Mouse (Mus musculus): Measurements from ENCODE around the gene Cacna2d4.

Cacna2d4 gene

DNA sequence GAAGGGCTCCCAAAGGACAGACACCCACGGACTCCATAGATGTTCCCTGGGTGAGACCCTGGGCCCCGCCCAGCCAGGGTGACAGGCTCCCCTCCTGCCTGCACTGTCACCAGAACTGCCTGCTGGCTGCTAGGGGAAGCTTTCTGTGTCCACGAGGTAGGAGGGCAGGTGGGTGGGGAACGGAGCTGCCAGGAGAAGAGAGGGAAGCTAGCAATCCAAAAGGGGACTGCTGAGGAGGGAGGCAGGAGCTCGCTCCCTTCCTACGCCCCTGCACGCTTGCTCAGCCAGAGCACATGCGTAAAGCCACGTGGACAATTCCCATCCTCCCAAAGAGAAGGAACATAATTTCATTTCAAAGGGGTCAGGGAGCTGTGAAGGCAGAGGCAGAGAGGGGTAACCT lies 73.8 kb downstream of the Cacna2d4 start:
- DNase-seq (ENCODE audit: low read depth, low spot score): no peak

DNA sequence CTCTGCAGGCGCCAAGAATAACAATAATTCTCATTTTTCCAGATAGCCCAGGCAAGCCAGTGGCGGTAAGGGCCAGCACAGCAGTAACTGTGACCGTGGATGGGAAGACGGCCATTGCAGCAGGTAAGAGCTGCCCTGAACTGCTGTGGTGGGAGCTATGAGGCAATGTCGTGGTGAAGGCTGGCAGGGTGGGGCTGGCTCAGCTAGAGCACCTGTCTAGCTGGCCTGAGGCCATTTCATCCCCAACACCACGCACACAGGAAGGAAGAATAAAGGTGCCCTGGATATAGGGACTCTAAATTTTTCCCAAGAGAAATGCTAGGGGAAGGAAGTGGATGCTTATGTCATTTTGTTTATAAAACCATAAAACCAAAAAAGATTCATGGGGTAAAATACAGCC lies 76.1 kb downstream of the Cacna2d4 start:
- DNase-seq (ENCODE audit: low read depth, low spot score): no peak

DNA sequence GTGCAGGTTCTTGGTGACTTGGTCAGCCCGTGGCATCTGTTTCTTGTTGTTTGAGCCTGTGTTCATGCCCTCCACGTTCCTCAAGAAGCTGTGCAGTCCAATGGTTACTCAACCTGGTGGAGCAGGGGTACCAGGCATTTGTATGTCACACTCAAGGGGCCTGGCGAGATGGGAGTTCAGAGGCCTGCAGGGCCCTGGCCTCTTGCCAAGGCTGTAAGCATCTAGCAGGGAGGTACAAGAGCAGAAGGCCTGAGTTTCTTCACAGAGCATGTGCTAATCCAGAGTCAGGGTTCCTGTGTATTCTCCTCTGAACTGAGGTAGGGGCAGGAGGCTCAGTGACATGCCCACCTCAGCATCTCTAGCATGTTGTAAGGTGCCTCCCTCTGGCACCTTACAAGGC lies 76.8 kb downstream of the Cacna2d4 start:
- no peak for DNase-seq (ENCODE audit: low read depth, low spot score)

DNA sequence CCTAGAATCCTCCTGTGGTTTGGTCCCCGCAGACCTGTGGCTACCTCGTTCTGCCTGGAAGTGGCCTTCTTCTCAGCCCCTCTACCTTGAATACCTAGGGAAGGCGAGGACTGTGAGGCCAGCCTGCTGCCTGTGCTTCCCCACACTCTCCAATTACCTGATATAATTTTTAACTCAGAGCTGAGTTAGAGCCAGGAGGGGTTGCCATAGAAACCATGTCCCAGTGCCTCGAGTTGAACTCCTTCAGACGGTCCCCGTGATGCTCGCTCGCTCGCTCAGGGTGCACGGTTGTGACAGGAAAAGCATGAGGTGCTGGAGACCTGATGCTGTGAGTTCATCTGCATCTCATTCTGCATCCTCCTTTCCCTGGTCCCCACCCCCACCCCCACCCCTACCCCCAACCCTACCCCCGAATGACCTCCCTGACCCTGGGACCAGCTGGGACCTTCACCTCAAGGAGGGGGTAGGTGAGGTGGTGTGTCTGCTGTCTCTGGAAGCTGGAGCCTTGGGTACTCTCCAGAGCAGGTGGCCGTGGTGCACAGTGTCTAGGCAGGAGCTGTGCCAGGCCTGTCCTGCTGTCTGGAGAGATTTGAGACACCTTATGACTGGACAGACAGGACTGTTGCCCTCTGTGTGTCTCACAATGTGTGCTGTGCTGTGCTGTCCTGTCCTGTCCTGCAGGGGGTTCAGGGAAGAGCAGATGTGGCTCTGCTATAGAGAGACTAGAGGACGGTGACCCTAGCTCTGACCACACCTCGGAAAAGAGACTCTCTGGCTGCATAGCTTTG lies 77.5 kb downstream of the Cacna2d4 start:
- DNase-seq (ENCODE audit: low read depth, low spot score): no peak

DNA sequence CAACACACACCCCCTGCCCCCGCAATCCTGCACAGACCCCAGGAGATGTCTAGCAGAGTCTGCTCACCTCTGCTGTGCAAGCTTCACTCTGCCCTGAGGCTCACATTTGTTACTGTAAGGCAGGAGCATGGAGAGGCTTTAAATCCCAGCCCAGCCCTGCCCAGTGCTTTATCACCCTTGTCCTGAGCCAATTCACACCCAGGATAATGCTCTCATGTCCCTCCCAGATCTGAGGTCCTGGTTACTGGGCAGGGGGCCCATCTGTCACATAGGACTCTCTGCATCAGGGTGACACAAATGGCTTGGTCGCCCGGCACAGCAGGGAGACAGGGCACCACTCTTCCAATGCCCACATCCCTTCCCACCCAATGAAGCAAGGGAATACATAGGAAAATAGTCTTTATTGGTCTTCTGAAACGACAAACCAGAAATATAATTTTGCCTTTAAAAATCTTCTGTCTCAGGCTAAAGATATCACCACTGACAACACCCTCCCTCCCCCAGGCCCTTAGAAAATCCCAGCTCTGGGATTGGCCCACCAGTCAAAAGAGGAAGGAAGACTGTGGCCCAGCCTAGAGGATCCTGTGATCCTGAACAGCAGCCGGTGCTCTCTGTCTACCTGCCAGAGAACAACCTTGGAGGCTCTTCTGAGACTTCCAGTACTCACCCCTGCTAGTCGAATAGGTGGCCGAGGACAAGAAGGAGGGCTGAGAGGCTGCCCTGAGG lies 78.6 kb downstream of the Cacna2d4 start:
- DNase-seq (ENCODE audit: low read depth, low spot score): no peak

DNA sequence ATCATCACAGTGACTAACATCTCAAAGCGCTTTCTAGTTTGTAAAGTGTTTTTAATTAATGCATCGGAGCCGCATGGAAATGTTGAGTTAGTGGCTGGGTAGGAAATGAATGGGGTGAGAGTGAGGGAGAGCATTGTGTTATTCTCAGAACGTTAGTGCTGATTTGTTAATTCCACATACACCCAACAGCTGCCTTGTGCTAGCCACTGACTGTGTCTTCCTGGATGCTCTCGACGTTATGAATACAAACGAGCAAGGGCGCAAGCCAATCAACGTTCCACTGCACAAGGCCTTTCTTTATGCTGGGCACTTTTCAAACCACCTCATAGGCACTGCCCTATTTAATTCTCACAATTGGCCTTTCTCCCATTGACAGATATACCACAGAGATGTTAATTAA lies 82.4 kb downstream of the Cacna2d4 start:
- DNase-seq (ENCODE audit: low read depth, low spot score): no peak

DNA sequence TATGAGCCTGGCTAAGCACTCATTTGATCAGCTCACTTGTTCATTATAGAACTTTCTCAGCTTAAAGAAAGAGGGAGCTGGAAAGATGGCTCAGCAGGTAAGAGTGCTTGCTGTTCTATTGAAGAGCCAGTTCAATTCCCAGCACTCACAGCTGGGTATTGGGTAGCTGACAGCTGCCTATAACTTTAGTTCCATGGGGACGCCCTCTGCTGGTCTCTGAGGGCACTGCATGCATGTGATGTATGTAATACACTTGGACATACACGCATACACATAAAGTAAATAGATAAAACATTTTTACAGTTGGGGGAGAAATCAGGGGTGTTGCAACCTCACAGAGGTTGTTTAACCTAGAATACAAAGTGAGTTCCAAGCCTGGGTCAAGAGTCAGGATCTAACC lies 83.0 kb downstream of the Cacna2d4 start:
- DNase-seq (ENCODE audit: low read depth, low spot score): no peak

DNA sequence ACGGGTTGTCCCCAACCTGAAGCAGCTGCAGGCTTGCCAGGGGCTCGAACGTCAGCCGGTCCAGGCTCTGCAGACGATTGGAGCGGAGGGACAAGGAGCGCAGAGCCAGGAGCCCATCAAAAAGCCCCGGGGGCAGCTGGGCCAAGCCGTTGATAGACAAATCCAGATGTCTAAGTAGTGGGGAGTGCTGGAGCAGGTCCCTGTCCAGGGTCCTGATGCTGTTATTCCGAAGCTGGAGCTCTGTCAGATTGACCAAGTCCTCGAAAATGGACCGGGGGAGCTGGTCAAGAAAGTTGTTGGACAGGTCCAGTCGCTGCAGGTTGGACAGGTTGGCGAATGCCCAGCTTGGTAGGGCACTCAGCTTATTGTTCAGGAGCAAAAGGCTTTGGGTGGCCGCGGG lies 84.2 kb downstream of the Cacna2d4 start:
- DNase-seq (ENCODE audit: low read depth, low spot score): peak; percentile 85

DNA sequence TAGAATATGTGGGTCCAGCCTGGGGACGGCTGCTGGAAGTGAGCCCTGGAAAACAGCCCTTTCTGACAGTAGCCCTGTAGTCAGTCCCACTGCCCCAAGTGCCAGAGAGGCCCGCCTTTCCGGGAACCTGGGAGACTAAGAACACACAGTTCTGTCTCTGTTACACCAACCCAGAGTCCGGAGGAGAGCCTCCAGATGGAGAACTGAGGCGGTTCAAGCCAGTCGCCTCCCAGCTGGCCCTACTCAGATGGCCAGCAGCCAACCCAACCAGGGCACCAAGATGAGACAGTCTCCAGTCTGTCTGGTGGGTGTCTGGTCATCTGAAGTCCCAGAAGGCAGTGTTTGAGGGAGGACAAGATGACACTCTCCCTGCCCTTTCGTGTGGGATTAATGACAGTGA lies 85.4 kb downstream of the Cacna2d4 start:
- DNase-seq (ENCODE audit: low read depth, low spot score): no peak

DNA sequence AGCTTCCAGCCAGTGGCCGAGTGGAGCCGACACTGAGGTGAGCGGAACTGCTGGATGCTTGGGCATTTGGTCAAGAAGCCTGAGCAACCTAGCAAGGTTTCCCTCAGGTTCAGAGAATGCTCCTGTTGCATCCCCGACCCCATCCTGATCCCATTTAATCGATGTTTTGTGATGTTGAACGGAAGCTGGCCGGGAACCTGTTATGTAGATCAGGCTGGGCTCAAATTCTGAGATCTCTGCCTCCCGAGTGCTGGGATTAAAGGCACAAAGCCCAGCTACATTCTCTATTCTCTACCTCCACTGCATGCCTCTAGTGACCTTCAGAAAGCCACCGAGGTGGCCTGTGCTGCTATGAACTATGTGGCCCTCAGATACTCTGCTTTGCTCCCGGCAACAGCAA lies 88.5 kb downstream of the Cacna2d4 start:
- DNase-seq (ENCODE audit: low read depth, low spot score): no peak

DNA sequence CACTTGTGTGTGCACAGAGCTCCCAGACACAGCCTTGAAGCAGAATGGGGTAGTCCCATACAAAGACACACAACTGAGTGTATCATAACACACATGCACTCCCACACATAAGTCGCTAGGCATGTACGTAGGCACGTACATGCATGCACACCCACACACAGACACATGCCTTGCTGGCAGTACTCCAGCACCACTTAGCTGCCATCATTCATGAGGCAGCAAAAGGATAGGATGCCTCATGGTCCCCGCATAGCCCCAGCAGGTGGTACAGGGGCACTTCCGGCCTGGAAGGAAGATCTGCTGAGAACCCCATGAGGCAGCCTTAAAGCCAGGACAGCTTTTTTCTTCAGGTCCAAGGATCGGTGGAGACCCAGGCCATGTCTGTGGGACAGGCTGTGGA lies 89.7 kb downstream of the Cacna2d4 start:
- no peak for DNase-seq (ENCODE audit: low read depth, low spot score)

DNA sequence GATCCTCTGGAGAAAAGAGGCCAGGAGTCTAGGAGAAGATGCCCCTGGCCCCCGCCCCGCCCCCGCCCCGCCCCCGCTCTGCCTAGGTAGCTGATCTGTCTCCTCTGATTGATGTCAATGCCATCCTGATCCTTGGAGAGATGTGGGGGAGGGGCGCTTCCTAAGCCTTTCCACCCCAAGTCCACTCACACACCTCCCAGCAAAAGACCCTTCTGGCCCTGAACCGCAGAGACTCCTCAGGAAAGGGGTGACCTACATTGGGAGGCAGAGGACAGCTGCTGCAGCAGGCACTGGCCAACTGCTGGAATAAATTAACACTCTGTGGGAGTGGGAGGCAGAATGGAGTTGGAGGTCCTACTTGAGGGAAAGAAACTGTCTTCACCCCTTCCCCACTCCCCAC lies 90.2 kb downstream of the Cacna2d4 start:
- DNase-seq (ENCODE audit: low read depth, low spot score): no peak

DNA sequence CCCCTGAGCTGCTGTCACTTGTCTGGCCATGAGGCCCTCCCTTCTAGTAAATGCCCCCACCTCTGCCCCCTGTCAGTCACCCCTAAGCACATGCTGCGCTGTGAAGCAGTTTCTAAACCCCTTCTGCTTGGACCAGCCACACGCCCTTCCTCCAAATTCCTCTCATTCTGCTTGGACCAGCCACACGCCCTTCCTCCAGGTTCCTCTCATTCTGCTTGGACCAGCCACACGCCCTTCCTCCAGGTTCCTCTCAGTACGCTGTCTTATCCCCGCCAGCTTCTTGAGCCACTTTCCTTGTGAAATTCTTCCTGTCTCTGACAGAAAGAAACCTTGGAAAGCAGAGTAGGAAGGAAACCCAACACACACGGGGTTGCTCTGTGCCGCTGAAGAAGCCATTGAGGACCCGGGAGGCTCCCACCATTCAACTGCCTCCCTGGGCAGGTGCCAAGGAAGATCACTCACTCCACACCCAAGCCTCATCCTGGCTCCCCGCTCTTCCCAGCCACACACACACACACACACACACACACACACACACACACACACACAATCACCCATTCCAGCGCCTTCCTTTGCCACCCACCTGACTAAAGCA lies 92.3 kb downstream of the Cacna2d4 start:
- no peak for DNase-seq (ENCODE audit: low read depth, low spot score)

DNA sequence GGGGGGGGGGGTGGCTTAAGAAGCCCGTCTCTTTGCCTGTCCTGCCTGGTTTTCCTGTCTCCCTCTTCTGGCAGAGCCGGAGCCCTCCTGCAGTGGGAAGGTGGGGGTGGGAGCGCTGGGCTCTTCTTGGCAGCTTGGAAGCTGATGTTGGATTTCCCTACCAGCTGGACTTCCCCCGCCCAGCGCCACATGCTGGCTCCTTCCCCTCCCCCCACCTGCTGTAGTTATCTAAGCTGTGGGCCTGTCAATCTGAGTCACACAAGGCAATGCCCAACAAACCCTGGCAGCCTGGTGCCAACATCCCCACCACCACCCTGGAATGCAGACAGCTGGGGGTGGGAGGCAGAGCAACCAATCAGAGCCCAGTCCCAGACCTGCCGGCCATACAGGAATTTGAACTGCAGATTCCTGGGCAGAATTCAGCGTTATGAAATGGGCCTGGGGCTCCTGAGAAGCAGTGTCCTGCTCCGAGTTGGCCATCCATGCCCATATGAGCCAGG lies 92.9 kb downstream of the Cacna2d4 start:
- DNase-seq (ENCODE audit: low read depth, low spot score): peak; percentile 55

DNA sequence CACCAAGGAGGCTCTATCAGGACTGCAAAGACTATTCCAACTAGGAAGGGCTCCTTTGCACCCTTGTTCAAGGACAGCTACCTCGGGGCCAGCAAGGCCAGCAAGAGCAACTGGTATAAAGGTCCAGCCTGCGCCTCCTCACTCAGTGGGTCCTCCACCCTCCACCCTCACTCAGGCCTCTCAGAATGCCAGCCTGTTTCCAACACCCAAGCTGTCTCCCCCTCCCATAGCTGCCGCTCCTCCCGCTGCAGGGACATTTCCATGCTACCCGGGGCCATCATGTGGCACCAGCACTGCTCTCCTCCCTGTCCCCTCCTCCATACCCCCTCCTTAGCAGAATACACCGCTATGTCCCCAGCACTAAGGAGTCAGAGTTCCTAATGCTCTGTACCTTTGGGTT lies 93.6 kb downstream of the Cacna2d4 start:
- DNase-seq (ENCODE audit: low read depth, low spot score): no peak

DNA sequence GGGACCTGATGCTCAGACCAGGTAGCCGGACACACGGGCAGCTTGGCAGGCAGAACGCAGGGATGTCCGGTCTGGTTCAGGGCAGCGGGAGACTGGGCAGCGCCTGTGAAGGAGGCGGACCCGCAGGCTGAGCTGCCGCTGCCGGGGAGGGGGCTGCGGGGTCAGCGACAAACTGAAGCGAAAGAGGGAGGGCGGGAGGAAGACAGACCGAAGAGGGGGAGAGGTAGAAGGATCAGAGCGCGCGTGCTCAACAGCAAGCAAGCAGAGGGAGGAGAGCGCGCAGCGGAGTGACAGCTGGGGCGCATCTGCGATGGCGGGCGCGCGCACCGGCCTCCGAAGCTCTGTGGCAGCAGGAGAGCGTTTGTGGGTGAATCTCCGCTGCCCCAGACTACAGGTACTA lies 94.2 kb downstream of the Cacna2d4 start, which contains the start of gene Lrtm2:
Gene Lrtm2 (minus strand): TSS at position 261 of the 400 bp plus-strand sequence.
- DNase-seq (ENCODE audit: low read depth, low spot score): peak; percentile 43

DNA sequence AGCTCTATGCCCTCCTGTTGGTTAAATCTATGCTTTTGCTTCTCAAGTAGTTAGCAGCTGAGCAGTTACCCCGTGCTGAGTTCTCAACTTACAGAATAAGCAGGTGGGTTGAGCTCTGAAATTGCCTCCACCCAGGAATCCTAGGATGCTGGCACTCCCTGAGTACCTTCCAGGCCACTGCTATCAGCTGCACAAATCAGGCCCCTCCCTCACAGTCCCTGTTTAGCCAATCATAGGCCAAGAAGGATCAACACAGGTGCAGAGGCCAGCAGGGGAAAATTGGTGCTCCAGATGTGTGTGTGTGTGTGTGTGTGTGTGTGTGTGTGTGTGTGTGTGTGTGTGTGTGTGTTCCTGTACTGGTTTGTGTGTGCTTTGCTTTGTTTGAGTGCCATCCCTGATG lies 95.8 kb downstream of the Cacna2d4 start:
- no peak for DNase-seq (ENCODE audit: low read depth, low spot score)

DNA sequence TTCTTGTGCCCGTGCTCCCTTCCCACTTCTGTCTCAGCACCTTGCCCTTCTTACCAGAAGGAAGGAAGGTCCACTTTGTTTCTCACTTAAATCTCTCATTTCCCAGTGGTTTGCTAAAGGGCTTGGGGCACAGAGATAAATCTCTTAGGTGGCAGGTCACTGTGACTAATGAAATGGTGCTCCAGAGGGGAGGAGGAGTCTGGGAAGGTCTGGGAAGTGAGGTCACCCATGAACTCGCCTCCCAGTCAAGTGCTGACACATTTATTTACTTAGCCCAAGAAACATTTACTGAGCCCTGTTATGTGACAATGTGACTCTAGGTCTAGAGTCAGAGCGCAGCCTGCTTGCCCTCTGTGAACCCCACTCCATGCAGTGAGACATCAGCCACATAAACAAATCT lies 96.9 kb downstream of the Cacna2d4 start:
- DNase-seq (ENCODE audit: low read depth, low spot score): peak; percentile 70

DNA sequence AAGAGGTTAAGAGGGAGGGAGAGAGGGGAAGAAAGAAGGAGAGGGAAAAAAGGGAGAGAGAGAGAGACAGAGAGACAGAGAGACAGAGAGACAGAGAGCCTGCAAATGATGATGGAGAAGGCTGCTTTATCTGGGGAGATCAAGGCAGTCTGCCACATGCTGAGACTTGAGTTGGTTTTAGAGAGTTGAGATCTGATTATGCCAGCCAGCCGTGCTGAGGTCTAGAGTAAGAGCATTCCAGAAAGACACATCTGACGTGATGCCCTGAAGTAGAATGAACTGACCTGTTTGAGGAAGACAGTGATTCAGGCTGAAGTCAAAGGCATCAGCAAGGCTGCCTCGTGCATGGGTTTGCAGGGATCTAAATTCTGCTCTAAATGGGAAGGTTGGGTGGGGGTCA lies 97.5 kb downstream of the Cacna2d4 start:
- DNase-seq (ENCODE audit: low read depth, low spot score): no peak

DNA sequence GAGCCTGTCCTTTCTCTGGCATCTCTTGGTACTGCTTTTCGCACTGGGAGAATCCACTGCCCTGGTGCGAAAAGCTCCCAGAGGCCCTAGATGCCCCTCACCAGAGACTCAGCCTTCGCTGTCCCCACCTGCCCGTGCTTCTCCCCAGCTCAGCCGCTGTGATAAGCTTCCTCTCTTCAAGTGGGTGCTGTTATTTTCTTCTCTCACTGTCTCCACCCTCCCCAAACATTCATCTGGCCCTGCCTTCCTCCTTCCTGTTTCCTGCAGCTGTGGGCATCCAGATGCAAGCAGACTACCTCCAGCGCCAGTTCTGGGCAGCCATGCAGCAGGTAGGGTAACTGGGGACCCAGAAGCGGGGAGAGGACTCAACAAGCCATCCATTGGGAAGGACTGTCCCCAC lies 99.8 kb downstream of the Cacna2d4 start:
- no peak for DNase-seq (ENCODE audit: low read depth, low spot score)

DNA sequence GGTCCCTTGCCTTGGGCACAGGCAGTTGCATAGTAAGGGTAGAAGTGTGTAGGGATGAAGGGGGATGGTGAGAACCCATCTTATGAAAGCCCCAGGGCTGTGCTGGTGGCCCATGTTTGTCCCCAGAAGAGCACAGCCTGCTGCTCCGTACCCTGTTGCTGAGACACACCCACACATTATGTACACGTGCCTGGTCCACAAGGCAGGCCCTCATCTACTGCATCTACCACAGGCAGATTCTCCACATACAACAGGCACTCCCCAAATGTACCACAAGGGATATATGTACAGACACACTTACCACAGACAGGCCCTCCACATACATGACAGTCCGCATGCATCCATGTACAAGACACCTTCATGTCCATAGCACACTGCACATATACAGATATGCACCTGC lies 101.0 kb downstream of the Cacna2d4 start:
- no peak for DNase-seq (ENCODE audit: low read depth, low spot score)

DNA sequence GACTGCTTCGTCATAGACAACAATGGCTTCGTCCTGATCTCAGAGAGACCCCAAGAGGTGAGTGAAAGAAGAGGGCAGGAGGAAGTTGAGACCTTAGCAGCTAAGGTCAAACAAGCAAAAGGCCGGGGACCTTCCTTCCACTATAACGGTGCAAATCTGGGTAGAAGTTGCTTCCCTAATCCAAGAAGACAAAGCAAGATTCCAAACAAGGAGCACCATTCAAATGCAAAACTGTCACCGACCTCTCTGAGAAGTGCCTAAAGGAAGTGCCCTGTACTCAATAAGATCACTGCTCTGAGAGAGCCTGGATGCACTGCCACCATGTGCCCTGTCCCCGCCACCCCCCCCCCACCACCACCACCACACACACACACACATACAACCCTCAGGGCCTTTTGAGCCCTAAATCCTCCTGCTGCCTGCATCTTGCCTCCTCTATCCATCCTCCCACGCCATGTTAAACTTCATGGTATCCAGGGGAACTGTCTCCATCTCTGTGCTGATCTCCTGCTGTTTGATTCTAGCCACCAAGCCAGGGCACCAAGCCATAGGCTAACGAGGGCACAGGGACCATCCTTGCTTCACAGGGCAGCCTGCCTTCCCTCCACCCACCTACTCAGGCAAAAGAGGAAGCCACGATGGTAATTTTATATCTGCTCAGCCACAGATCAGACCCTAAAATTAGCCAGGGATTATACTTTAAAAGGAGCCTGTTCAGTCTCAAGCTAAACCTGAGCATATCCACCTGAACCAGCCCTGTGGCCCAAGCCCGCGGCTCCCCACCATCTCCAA lies 102.0 kb downstream of the Cacna2d4 start:
- DNase-seq (ENCODE audit: low read depth, low spot score): no peak

Data from mesoderm, embryonic 11.5 days (tissue).